Mouse (Mus musculus) neural tube, embryonic 13.5 days (tissue): ENCODE data around the gene Zfp1. TPM values are rescaled to one million over a fixed set of nuclear protein-coding genes. Genes with fewer than 3 reads are reported as not detected.
A peak's percentile ranks its signal among the peaks of the same experiment; 100 is the strongest.

Experiments
- ATAC-seq: fragments of 200-750 bp; cut with Nextera tagmentation; 2 replicates; pipeline ENCODE4 v1.8.0; 2017; ENCODE audit warnings: low read depth, mild to moderate bottlenecking, moderate TSS enrichment, moderate library complexity
- H3K27ac ChIP-seq: fragments of 300-500 bp; sonication (generic); replicated peaks from 2 replicates; pipeline ENCODE4 v1.5.1; 2015; ENCODE audit warnings: moderate library complexity, mild to moderate bottlenecking, inconsistent platforms
- H3K27me3 ChIP-seq: fragments of 300-500 bp; sonication (generic); 2 replicates; pipeline ENCODE4 v1.6.1; 2015; ENCODE audit warnings: mild to moderate bottlenecking, inconsistent platforms
- H3K36me3 ChIP-seq: fragments of 300-500 bp; sonication (generic); 2 replicates; pipeline ENCODE4 v1.6.1; 2015; ENCODE audit warnings: mild to moderate bottlenecking, inconsistent platforms
- H3K4me1 ChIP-seq: fragments of 300-500 bp; sonication (generic); replicated peaks from 2 replicates; pipeline ENCODE4 v1.6.1; 2015; ENCODE audit warnings: inconsistent platforms
- H3K4me2 ChIP-seq: fragments of 300-500 bp; sonication (generic); 2 replicates; pipeline ENCODE4 v1.6.1; 2015; ENCODE audit warnings: inconsistent platforms, mild to moderate bottlenecking, moderate library complexity
- H3K4me3 ChIP-seq: fragments of 300-500 bp; sonication (generic); 2 replicates; pipeline ENCODE4 v1.5.1; 2015; ENCODE audit warnings: mild to moderate bottlenecking, inconsistent platforms
- H3K9ac ChIP-seq: fragments of 300-500 bp; sonication (generic); 2 replicates; pipeline ENCODE4 v1.6.1; 2015; ENCODE audit warnings: moderate library complexity, mild to moderate bottlenecking, inconsistent platforms
- H3K9me3 ChIP-seq: fragments of 300-500 bp; sonication (generic); 2 replicates; pipeline ENCODE4 v1.6.1; 2016; ENCODE audit warnings: inconsistent platforms
- WGBS: fragments of 180-500 bp; shearing (Covaris S2); methylation state at CpG from one replicate; pipeline ENCODE4 v1.1.7; 2015; 5-methylcytosine and 5-hydroxymethylcytosine counted together
- microRNA-seq: library from miRNA; unstranded; fragments of <30 nt; microRNA quantifications from one replicate; pipeline ENCODE4, GENCODE M21; 2016
- polyA plus RNA-seq: library from polyadenylated mRNA; unstranded; fragments of >200 nt; fragmentation: Nextera tagmentation; extraction: Ambion mirVana; gene quantifications from 2 replicates; pipeline ENCODE4 v1.2.1, GENCODE M21; 2015

Zfp1 gene
- polyA plus RNA-seq, 1 experiment from 2014 or later, result 22.0 TPM

DNA sequence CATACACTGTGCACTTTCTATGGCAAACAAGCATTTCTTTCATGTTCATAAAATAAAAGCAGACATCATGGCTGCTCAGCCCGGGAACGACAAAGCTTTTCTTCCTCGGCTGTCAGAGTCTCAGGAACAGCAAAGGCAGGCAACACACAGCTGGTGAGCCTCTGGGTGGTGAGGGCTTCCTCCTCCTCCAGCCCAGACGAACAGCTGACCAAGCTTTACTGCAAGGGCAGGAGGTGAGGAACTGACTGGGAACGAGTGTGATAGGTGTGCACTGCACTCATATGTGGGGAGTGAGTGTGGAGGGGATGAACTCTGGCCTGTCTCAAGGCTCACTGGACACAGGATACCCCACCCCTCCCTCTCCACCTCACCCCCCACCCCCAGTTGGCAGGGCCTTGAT, 75.7 kb downstream of the Zfp1 start:
- 48% methylated on average over 5 of the region's 5 CpGs for WGBS
- H3K36me3 ChIP-seq, result peaks cover 48% of the 10 kb centered on the region
- no peak for ATAC-seq
- H3K4me1 ChIP-seq, result peaks cover 59% of the 10 kb centered on the region
- H3K27me3 ChIP-seq, result no peaks in the 10 kb centered on the region
- H3K4me2 ChIP-seq, result no peak overlapping the region
- no peak overlapping the region for H3K4me3 ChIP-seq
- peak overlapping the region; percentile 99 for H3K27ac ChIP-seq
- no peak overlapping the region for H3K9ac ChIP-seq
- H3K9me3 ChIP-seq, result no peaks in the 10 kb centered on the region

DNA sequence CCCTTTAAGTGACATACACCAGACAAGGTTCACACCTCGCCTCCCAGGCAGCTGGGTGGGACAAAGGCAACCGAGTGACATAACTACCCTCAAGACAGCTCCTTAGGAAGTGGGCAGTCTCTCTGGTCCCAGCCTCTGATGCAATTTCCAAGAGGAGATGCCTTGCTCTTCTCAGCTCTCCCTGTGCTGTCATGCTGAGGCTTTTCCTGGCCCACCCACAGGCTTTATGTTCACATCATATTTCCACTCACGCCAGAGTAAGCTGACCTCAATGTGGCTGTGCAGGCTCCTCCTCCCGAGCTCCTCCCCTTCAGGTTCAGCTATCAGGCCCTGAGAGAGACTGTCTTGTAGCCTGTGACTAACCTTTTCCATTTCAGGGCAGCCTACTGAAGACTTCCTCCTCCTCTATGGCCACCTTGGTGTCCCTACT, 76.9 kb downstream of the Zfp1 start:
- Histone ChIP-seq H3K9me3 (no peaks in the 10 kb centered on the region), H3K36me3 (peaks cover 36% of the 10 kb centered on the region), H3K4me2 (no peak overlapping the region), H3K4me3 (no peak overlapping the region), H3K4me1 (peaks cover 65% of the 10 kb centered on the region), H3K27me3 (no peaks in the 10 kb centered on the region), H3K9ac (no peak overlapping the region), H3K27ac (peak overlapping the region; percentile 99; the same call in 1 of the 2 replicates)
- WGBS, result 59% methylated on average over 4 of the region's 4 CpGs
- ATAC-seq, result no peak

Small RNA genes within 50 kb of the gene (microRNA-seq; reads per million reads assigned to microRNA genes)
- not detected for gene Mir7076

Other genes starting within 250 kb of the Zfp1 start
- 0.11 and 0.13 TPM in 2 replicates for gene Fa2h, start 249.6 kb upstream of the Zfp1 start, polyA plus RNA-seq
- gene Wdr59, start 121.3 kb upstream of the Zfp1 start, polyA plus RNA-seq, result 7.3 and 8.5 TPM in 2 replicates
- gene Znrf1, start 107.3 kb upstream of the Zfp1 start, polyA plus RNA-seq, result 86.8 and 100.0 TPM in 2 replicates
- gene Ldhd, start 13.0 kb upstream of the Zfp1 start, polyA plus RNA-seq, result 0.40 and 0.68 TPM in 2 replicates
- not detected in 2 replicates for gene Ctrb1, start 47.6 kb downstream of the Zfp1 start, polyA plus RNA-seq
- gene Bcar1, start 100.4 kb downstream of the Zfp1 start, polyA plus RNA-seq, result 51.0 and 51.6 TPM in 2 replicates
- gene Cfdp1, start 210.9 kb downstream of the Zfp1 start, polyA plus RNA-seq, result 175 and 197 TPM in 2 replicates
- 5.3 and 5.9 TPM in 2 replicates for gene Tmem170, start 233.3 kb downstream of the Zfp1 start, polyA plus RNA-seq